Mouse (Mus musculus): ENCODE measurements around the gene Magi1. TPM values are rescaled to one million over a fixed set of nuclear protein-coding genes. Genes with fewer than 3 reads are reported as not detected.

The Magi1 gene
- under 1 TPM; 0.33 to 0.62 TPM for polyA plus RNA-seq (2017; shearing (Covaris generic))

DNA sequence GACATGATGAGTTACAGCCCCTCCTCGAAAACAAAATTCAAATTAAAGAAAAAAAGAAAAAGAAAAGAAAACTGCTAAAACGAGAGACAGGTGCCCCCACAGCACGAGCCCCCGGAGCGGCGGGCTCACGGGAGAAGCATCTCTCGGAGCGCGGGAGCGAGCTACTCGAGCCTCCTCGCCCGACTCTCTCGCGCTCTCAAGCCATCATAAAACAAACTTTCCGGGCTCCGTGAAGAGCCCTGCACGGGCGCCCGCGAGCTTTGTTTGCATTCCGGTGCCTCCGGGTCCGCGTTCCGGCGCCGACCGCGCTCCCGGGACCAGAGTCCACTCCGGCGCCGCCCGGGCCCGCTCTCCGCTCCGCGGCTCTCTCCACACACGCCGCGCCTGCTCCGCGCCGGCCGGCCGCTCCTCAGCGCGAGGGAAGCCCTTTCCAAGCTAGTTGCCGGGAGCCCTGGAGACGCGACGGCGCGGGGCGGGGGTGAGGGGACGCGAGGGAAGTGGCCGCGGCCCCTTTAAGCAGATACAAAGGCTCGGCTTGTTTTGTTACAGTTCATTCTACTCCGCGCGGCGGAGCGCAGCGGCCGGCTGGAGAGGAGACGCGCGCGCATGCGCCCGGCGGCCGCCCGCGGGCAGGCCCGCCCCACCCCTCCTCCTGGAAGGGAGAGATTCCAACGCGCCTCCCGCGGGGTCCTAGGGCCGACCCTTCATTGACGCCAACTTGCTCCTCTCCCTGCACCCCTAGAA lies at the start of gene Magi1:
Gene Magi1 (minus strand): TSS at position 600 of the 744 bp plus-strand sequence.

Other genes starting within 250 kb of the Magi1 start
- 1 to 10 TPM; 4.3 to 6.5 TPM for gene Slc25a26, start 216.4 kb upstream of the Magi1 start, polyA plus RNA-seq (2017; shearing (Covaris generic))

Data from activated CD4-positive, CD25-positive, alpha-beta regulatory T cell (primary cell).